Mouse (Mus musculus): Measurements from ENCODE around the gene Hoxd10.

Gene Hoxd10

GRCm38 (mm10) chr2:74680561-74681398 lies 10.9 kb upstream of the Hoxd10 start:
- no peak for DNase-seq (ENCODE audit: low spot score in 2 of 2)

DNA sequence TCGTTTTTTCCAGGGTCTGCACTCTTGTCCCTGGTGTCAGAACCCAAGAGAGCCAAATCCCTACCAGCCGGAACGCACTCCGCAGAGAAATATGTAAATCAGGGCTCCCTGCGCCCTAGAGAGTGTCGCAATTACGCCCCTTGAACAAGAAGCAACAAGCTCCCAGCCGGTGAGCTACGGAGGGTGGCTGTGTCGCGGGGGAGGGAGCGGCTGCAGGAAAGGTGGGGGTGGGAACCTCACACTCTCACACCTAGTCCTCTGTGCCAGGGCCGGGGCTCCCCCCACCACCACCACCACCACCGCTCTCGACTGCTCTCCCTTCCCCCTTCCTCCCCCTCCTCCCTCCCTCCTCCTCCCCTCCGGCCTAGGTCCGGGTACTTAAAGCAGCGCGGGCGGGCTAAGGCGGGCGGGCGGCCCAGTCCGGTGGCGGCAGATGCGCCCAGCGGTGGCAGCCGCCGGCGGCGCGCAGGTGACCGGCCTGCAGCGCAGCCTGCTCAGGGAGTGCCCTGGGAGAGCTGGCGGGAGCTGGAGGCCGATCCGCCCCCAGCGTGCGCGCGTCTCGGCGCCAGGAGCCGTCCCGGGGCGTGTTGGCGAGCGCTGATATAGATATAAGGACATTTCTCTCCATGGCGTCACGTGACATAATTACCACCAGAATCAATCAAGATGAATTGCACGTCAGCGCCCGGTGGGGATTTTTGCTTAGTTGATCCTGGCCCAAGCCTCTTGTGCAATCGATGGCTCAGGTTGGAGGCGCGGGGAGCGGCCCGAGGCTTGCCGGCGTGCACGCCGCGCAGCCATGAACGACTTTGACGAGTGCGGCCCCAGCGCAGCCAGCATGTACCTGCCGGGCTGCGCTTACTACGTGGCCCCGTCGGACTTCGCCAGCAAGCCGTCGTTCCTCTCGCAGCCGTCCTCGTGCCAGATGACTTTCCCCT lies 9.9 kb upstream of the Hoxd10 start:
- DNase-seq (ENCODE audit: low spot score in 2 of 2) = no peak

- DNase-seq (ENCODE audit: low spot score in 2 of 2) = no peak
Measured at GRCm38 (mm10) chr2:74682796-74683195, 8.9 kb upstream of the Hoxd10 start.

DNA sequence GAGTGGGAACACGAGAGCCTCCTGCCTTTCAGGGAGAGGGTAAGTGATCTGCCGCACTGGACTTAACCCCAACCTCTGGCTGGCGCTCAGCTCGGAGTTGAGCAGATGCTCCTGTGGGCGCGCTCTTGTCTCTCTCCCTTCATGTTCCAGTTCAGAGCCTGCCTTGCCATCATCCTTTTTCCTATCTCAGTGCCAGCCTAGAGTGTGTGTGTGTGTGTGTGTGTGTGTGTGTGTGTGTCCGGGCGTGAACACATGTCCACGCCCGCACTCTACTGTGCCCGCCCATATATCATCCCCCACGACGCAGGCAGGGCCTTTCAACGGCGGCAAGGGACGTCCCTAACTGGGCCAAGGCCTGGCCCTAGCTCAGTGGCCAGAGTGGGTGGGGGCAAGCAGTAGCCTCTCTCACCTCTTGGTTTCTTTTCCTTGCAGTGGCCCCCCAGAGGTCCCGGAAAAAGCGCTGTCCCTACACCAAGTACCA lies 8.2 kb upstream of the Hoxd10 start:
- DNase-seq (ENCODE audit: low spot score in 2 of 2) = no peak

- no peak for DNase-seq (ENCODE audit: low spot score in 2 of 2)
Measured at GRCm38 (mm10) chr2:74684106-74684505, 7.6 kb upstream of the Hoxd10 start.

DNA sequence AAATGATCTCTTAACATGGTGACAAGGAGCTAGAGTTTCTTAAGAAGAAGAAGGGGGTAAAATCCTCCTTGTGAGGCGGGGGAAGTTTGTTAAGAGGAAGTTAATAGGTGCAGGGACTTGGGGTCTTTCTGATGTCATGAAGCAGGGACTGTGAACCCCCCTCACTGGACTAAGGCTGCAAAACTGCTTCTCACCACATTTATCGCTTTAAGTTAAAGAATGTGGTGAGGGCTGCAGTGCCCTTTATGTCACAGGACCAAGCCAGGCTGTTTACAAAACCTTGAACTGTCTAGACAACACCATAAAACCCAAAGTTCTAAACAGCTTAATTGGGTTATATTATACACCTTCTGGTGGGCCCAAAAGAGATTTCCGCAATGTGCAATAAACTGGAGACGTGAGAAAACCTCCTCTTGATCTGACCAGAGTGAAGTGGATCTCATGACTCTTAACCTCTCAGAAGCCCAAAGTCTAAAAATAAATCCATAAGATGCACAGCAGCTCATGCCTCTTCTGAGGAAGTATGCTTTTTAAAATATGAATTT lies 6.6 kb upstream of the Hoxd10 start:
- no peak for DNase-seq (ENCODE audit: low spot score in 2 of 2)

DNA sequence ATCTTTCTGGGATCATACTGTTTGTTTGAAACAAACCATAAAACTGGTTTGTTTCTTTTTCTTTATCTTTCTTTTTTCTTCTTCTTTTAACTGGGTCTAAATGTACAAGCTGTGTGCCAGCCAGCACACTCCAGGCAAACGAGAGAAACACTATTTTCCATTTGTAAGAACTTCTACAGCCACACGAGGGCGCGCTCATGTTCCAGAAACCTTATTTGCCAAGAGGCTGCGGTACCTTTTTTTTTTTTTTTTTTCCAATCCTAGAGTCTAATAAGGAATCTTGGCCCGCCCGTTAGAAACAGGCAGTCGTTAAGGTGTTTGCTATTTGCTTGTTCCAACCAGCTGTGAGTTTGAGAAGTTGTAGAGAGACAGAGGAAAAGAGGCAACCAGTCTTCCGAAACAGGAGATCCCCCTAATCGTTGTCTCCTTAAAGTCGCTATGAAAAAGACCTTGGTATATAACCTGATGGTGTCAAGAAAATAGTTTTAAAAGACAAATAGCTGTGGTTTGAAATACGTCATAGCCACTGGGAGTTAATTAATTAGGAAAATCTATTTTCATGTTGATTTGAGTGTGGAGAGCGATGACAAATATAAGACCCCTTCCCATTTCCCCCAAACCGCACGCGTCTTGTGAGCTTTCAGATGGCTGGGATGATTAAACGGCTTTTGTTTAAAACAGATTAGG lies 5.3 kb upstream of the Hoxd10 start:
- DNase-seq (ENCODE audit: low spot score in 2 of 2) = no peak

- no peak for DNase-seq (ENCODE audit: low spot score in 2 of 2)
Measured at GRCm38 (mm10) chr2:74686988-74687697, 4.6 kb upstream of the Hoxd10 start.

- no peak for DNase-seq (ENCODE audit: low spot score in 2 of 2)
Measured at GRCm38 (mm10) chr2:74687698-74688555, 3.8 kb upstream of the Hoxd10 start.

- no peak for DNase-seq (ENCODE audit: low spot score in 2 of 2)
Measured at GRCm38 (mm10) chr2:74688795-74689573, 2.7 kb upstream of the Hoxd10 start.

GRCm38 (mm10) chr2:74689574-74690337 lies 2.0 kb upstream of the Hoxd10 start:
- DNase-seq (ENCODE audit: low spot score in 2 of 2) = no peak

GRCm38 (mm10) chr2:74690338-74690716 lies 1.4 kb upstream of the Hoxd10 start:
- no peak for DNase-seq (ENCODE audit: low spot score in 2 of 2)

GRCm38 (mm10) chr2:74691995-74692807 lies 477 bp downstream of the Hoxd10 start:
- DNase-seq (ENCODE audit: low spot score in 2 of 2) = no peak

GRCm38 (mm10) chr2:74692808-74693431 lies 1.2 kb downstream of the Hoxd10 start:
- DNase-seq (ENCODE audit: low spot score in 2 of 2) = no peak

DNA sequence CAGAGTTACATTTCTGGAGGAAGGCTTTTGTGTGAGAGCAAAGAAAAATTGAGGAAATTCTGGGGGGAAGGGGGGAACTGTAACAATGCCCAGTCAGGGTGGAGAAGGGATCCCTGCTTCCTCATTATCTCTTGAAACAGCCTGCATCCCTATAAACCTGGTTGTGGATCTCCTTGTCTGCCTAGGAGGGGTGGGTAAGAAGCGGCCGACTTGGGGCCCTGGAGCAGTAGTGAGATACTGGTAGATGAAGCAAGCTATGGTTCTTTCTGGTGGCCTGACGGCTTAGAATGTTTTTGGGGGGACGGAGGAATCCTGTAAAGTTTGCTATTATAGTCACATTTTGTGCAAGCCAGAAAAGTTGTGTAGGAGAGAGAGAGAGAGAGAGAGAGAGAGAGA lies 1.7 kb downstream of the Hoxd10 start:
- DNase-seq (ENCODE audit: low spot score in 2 of 2) = no peak

DNA sequence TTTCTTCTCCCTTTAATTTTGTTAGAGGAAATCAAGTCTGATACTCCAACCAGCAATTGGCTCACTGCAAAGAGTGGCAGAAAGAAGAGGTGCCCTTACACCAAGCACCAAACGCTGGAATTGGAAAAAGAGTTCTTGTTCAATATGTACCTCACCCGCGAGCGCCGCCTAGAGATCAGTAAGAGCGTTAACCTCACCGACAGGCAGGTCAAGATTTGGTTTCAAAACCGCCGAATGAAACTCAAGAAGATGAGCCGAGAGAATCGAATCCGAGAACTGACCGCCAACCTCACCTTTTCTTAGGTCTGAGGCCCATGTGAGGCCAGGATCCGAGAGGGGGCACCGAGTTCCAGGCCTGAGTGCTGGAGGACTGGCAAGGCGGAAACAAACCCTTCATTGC lies 2.3 kb downstream of the Hoxd10 start:
- no peak for DNase-seq (ENCODE audit: low spot score in 2 of 2)

DNA sequence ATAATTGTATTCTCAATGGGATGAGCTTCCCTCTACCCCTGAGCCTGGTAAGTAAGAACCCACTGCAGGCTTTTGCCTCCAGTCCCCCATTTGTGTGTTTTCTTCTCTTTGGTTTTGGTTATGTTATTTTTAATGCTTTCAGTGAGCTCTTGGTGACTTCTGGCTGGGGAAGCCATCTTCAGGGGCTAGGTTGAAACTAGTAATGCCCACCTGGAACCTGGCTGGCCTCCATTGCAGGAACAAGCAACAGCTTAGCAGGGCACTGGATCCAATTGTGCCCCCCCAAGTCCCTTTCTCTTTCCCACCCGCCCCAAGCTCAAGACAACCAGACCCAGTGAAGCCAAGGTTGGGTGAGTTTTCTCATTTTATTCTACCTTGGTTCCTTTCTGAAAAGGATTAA lies 3.7 kb downstream of the Hoxd10 start:
- DNase-seq (ENCODE audit: low spot score in 2 of 2) = no peak
